18 mouse cellular contexts compared by ENCODE assay signal in genomic region chr2:9801484-9801883, GRCm38 (mm10).
DNase-seq lines count a peak whose midpoint lies in the region; ATAC-seq and TF ChIP-seq lines count a peak whose summit lies in the region.
"Had no signal": no experiment of that assay in that cellular context is flagged by ENCODE, and none has a peak within 500 bp of the region (broad histone marks: within the 10 kb centered on the region; RNA-seq: fewer than 3 reads in every experiment).

No protein-coding gene starts in this region.

- no peak overlapping the region for H3K9ac ChIP-seq in CH12.LX (ENCODE audit: insufficient read depth, low read depth)
- H3K9ac ChIP-seq in midbrain, embryonic 16.5 days (ENCODE audit: low read depth, low read length): no peak overlapping the region
- H3K9ac ChIP-seq: hindbrain, embryonic 13.5 days; kidney, embryonic 15.5 days; liver, embryonic 14.5 days; neural tube, embryonic 12.5 days had no signal

- no peak overlapping the region for H3K4me2 ChIP-seq in CH12.LX (ENCODE audit: insufficient read depth, low read depth, poor library complexity, severe bottlenecking)
- no peak overlapping the region for H3K4me2 ChIP-seq in midbrain, embryonic 16.5 days (ENCODE audit: low read length)
- H3K4me2 ChIP-seq: hindbrain, embryonic 13.5 days; kidney, embryonic 15.5 days; neural tube, embryonic 12.5 days had no signal

- no peaks in the 10 kb centered on the region for H3K27me3 ChIP-seq in CH12.LX (replicated peaks)
- no peaks in the 10 kb centered on the region for H3K27me3 ChIP-seq in midbrain, embryonic 16.5 days (ENCODE audit: control insufficient read depth, insufficient read depth, low read depth, low read length)
- H3K27me3 ChIP-seq: hindbrain, embryonic 13.5 days; kidney, embryonic 15.5 days; neural tube, embryonic 12.5 days had no signal

- H3K36me3 ChIP-seq in CH12.LX (replicated peaks in 1 of 2; ENCODE audit: control insufficient read depth in 1 of 2, insufficient read depth in 1 of 2, low read length in 1 of 2): no peaks in the 10 kb centered on the region
- no peaks in the 10 kb centered on the region for H3K36me3 ChIP-seq in midbrain, embryonic 16.5 days (ENCODE audit: control insufficient read depth, insufficient read depth, low read length)
- H3K36me3 ChIP-seq: hindbrain, embryonic 13.5 days; kidney, embryonic 15.5 days; neural tube, embryonic 12.5 days had no signal

- no peak; the same call in 1 of the 2 replicates for TF ChIP-seq RAD21 in CH12.LX (IDR thresholded peaks at IDR 0.05; ENCODE audit: low read depth, low read length)

- dilution Hi-C loops in CH12.LX (cut with MboI; ENCODE audit: extremely low pct_ligation_motif_present, extremely low pct_unique_long_range_greater_than_20kb, low sequenced_read_pairs): no loop called here

- peaks cover 5 to 8% of the 10 kb centered on the region in 2 experiments; a peak in 2 of 4 replicates for H3K4me1 ChIP-seq in CH12.LX (ENCODE audit: control insufficient read depth in 1 of 2, insufficient read depth in 2 of 2)
- H3K4me1 ChIP-seq in midbrain, embryonic 16.5 days (ENCODE audit: control insufficient read depth, insufficient read depth, low read length): no peaks in the 10 kb centered on the region
- H3K4me1 ChIP-seq: hindbrain, embryonic 13.5 days; kidney, embryonic 15.5 days; neural tube, embryonic 12.5 days had no signal

- no peak overlapping the region for H3K27ac ChIP-seq in CH12.LX (ENCODE audit: insufficient read depth, low read depth)
- no peak overlapping the region for H3K27ac ChIP-seq in midbrain, embryonic 16.5 days (ENCODE audit: low read length)
- H3K27ac ChIP-seq: hindbrain, embryonic 13.5 days; kidney, embryonic 15.5 days; liver, embryonic 14.5 days; neural tube, embryonic 12.5 days had no signal

- no peak overlapping the region for H3K4me3 ChIP-seq in CH12.LX (replicated peaks in 1 of 3; ENCODE audit: low read depth in 2 of 3, low read length in 2 of 3, poor library complexity in 1 of 3)
- H3K4me3 ChIP-seq in midbrain, embryonic 16.5 days (ENCODE audit: low read depth, low read length): no peak overlapping the region
- H3K4me3 ChIP-seq: hindbrain, embryonic 13.5 days; kidney, embryonic 15.5 days; neural tube, embryonic 12.5 days had no signal

- TF ChIP-seq CTCF in CH12.LX (conservative IDR thresholded peaks at IDR 0.05 in 1 of 2, IDR thresholded peaks at IDR 0.05 in 1 of 2; ENCODE audit: low read depth in 2 of 2, low read length in 2 of 2): 0 out of 4 replicates have a peak, but pooled peaks of 1 of the 2 experiments have one; percentile 7

- H3K79me2 ChIP-seq in CH12.LX (replicated peaks; ENCODE audit: control insufficient read depth, extremely low read depth, insufficient read depth, poor library complexity, severe bottlenecking): no peaks in the 10 kb centered on the region

- DNase-seq in CH12.LX (ENCODE audit: extremely low read depth): peak; percentile 53
- DNase-seq in natural killer cell, adult 2 months (ENCODE audit: low spot score in 2 of 2): peak; percentile 57 to 74
- DNase-seq in thymus, postnatal 4 days: peak; percentile 29
- DNase-seq in urinary bladder, adult 18-20 months (ENCODE audit: low spot score in 2 of 2): no peak
- DNase-seq in left cerebral cortex, postnatal 10 days (ENCODE audit: extremely low spot score in 1 of 2, low spot score in 2 of 2): no peak
- DNase-seq: cerebellum, postnatal 14 days; layer of hippocampus, postnatal 36 days; left cerebral cortex, postnatal 4 days; midbrain, embryonic 14.5 days; right cerebral cortex, postnatal 14 days had no signal

- ATAC-seq in granulocyte monocyte progenitor cell, adult 5-6 weeks (replicated peaks; ENCODE audit: poor library complexity, severe bottlenecking): peak; percentile 97
- ATAC-seq in midbrain, embryonic 16.5 days: no peak
- ATAC-seq: forebrain, embryonic 14.5 days; intestine, embryonic 16.5 days had no signal

- no peak for TF ChIP-seq EP300 in CH12.LX (IDR thresholded peaks at IDR 0.05; ENCODE audit: low read length)

- intact Hi-C loops in left cerebral cortex, postnatal 10 days (cut with DNase I): no loop called here

- 90% methylated on average over 8 of the region's 8 CpGs for WGBS in midbrain, embryonic 16.5 days

- no peak for TF ChIP-seq POLR2A in CH12.LX (IDR thresholded peaks at IDR 0.05; ENCODE audit: low read depth, low read length)

- in situ Hi-C loops in CH12.LX (cut with MboI; ENCODE audit: low pct_ligation_motif_present, low pct_unique_long_range_greater_than_20kb, low sequenced_read_pairs): no loop called here

- H3K9me3 ChIP-seq in CH12.LX (replicated peaks; ENCODE audit: low read length): no peaks in the 10 kb centered on the region
- H3K9me3 ChIP-seq in midbrain, embryonic 16.5 days (replicated peaks; ENCODE audit: control insufficient read depth, low read length, poor library complexity, severe bottlenecking): no peaks in the 10 kb centered on the region
- H3K9me3 ChIP-seq: hindbrain, embryonic 13.5 days; kidney, embryonic 15.5 days; neural tube, embryonic 12.5 days had no signal

TF ChIP-seq in CH12.LX, 34 proteins besides CTCF, POLR2A, EP300 and RAD21:
- TF ChIP-seq MEF2A (IDR thresholded peaks at IDR 0.05; ENCODE audit: borderline replicate concordance, low read depth, low read length): no peak
- TF ChIP-seq BHLHE40 (IDR thresholded peaks at IDR 0.05; ENCODE audit: low read depth, low read length): peak; percentile 5; the same call in 1 of the 2 replicates

Comparison
In these comparisons a context has a peak if more than half of its experiments do, and no peak if none do; other contexts are left out.
1. DNase-seq: peak in CH12.LX (single experiment), natural killer cell, adult 2 months (2 of 2) and thymus, postnatal 4 days (single experiment); none in urinary bladder, adult 18-20 months (0 of 2) and left cerebral cortex, postnatal 10 days (0 of 2).